In the genomic region with DNA sequence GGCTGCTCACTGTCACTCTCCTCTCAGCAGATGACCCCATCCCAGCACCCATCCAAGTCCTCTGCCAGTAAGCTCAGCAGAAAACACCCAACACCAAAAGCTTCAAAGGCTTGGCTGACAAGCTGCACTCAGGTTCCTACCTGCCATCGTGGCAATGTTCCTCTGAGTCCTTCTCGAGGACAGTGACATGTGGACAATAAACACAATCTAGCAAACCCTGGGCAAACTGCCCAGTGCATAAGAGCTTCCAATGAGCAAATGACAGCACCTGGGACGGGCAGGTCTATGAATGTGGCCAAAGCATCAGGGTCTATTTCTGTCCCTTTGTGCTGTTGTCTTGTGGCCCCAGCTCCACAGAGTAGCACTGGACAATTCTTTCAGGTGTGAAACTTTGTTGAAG, we compare ENCODE assay signal across 21 mouse cellular contexts.
DNase-seq lines count a peak whose midpoint lies in the region; TF ChIP-seq lines count a peak whose summit lies in the region.
"Had no signal": no experiment of that assay in that cellular context is flagged by ENCODE, and none has a peak within 500 bp of the region (broad histone marks: within the 10 kb centered on the region; RNA-seq: fewer than 3 reads in every experiment).

No protein-coding gene starts in this region.

- no peak overlapping the region for H3K27ac ChIP-seq in left cerebral cortex, adult 2 months
- H3K27ac ChIP-seq: embryonic facial prominence, embryonic 13.5 days; forebrain, embryonic 10.5 days; forebrain, embryonic 15.5 days; gastrocnemius, adult 2 months; heart, embryonic 13.5 days; hindbrain, embryonic 14.5 days; limb, embryonic 13.5 days; liver, embryonic 14.5 days; neural tube, embryonic 13.5 days had no signal

- DNase-seq in left cerebral cortex, postnatal 4 days: peak; percentile 31
- DNase-seq in left cerebral cortex, adult 2 months (ENCODE audit: extremely low spot score in 1 of 2, low spot score in 2 of 2): no peak
- DNase-seq in cerebellum, adult 11 months: peak; percentile 30
- peak; percentile 59 for DNase-seq in cerebellum, adult 9-10 months
- peak; percentile 49 to 54 for DNase-seq in cerebellum, postnatal 36 days
- no peak for DNase-seq in right cerebral cortex, postnatal 36 days (ENCODE audit: low spot score in 2 of 2)
- no peak for DNase-seq in spleen, postnatal 4 days (ENCODE audit: low spot score in 2 of 2)
- DNase-seq: adrenal gland, adult 8-10 months; gastrocnemius, adult 2 months; heart, postnatal 10 days; kidney, postnatal 14 days; lung, embryonic 14.5 days; thymus, postnatal 25 days had no signal

- TF ChIP-seq CTCF in left cerebral cortex, adult 2 months (IDR thresholded peaks at IDR 0.05): no peak

- intact Hi-C loops in left cerebral cortex, postnatal 4 days (cut with DNase I): no loop called here
- intact Hi-C loops in left cerebral cortex, adult 2 months (cut with DNase I): no loop called here

- no peak overlapping the region for H3K4me3 ChIP-seq in left cerebral cortex, adult 2 months
- H3K4me3 ChIP-seq: embryonic facial prominence, embryonic 13.5 days; forebrain, embryonic 10.5 days; forebrain, embryonic 15.5 days; gastrocnemius, adult 2 months; heart, embryonic 13.5 days; limb, embryonic 13.5 days; neural tube, embryonic 13.5 days had no signal

Comparison
In these comparisons a context has a peak if more than half of its experiments do, and no peak if none do; other contexts are left out.
1. DNase-seq: peak in left cerebral cortex, postnatal 4 days (single experiment), cerebellum, adult 11 months (single experiment), cerebellum, adult 9-10 months (single experiment) and cerebellum, postnatal 36 days (2 of 2); none in left cerebral cortex, adult 2 months (0 of 2), right cerebral cortex, postnatal 36 days (0 of 2) and spleen, postnatal 4 days (0 of 2).